Mouse (Mus musculus) hindbrain, embryonic 16.5 days (tissue): ENCODE results near the gene Olfr243. TPM values are rescaled to one million over a fixed set of nuclear protein-coding genes. Genes with fewer than 3 reads are reported as not detected.
"Not testable (repeated sequence)": the region's sequence is repeated elsewhere in the genome, so short reads cannot be mapped to it uniquely, and the experiment has no call there.

ENCODE experiments used
- ATAC-seq: fragments of 200-750 bp; cut with Nextera tagmentation; 2 replicates; pipeline ENCODE4 v1.8.0; 2017; ENCODE audit warnings: moderate TSS enrichment, moderate library complexity
- H3K27ac ChIP-seq: fragments of 300-500 bp; sonication (generic); 2 replicates; pipeline ENCODE4 v1.5.1; 2014; ENCODE audit warnings: low read depth, mild to moderate bottlenecking, control low read depth, low read length, moderate library complexity
- H3K27me3 ChIP-seq: fragments of 300-500 bp; sonication (generic); replicated peaks from 2 replicates; pipeline ENCODE4 v1.6.1; 2014; ENCODE audit warnings: low read length; ENCODE audit not compliant: control insufficient read depth, insufficient read depth
- H3K36me3 ChIP-seq: fragments of 300-500 bp; sonication (generic); 2 replicates; pipeline ENCODE4 v1.6.1; 2014; ENCODE audit warnings: mild to moderate bottlenecking, low read length, moderate library complexity, mixed read lengths; ENCODE audit not compliant: control insufficient read depth, insufficient read depth
- H3K4me1 ChIP-seq: fragments of 300-500 bp; sonication (generic); 2 replicates; pipeline ENCODE4 v1.6.1; 2014; ENCODE audit warnings: low read depth, low read length; ENCODE audit not compliant: control insufficient read depth, insufficient read depth
- H3K4me2 ChIP-seq: fragments of 300-500 bp; sonication (generic); 2 replicates; pipeline ENCODE4 v1.6.1; 2014; ENCODE audit warnings: mild to moderate bottlenecking, low read length, control low read depth, moderate library complexity
- H3K4me3 ChIP-seq: fragments of 300-500 bp; sonication (generic); 2 replicates; pipeline ENCODE4 v1.5.1; 2014; ENCODE audit warnings: mild to moderate bottlenecking, low read length, control low read depth, moderate library complexity
- H3K9ac ChIP-seq: fragments of 300-500 bp; sonication (generic); 2 replicates; pipeline ENCODE4 v1.6.1; 2014; ENCODE audit warnings: low read depth, mild to moderate bottlenecking, control low read depth, low read length, moderate library complexity
- H3K9me3 ChIP-seq: fragments of 300-500 bp; sonication (generic); 2 replicates; pipeline ENCODE4 v1.6.1; 2014; ENCODE audit warnings: mild to moderate bottlenecking, low read length, moderate library complexity; ENCODE audit not compliant: control insufficient read depth
- WGBS: fragments of 180-500 bp; shearing (Covaris S2); extraction: QIAGEN DNeasy Blood & Tissue Kit; methylation state at CpG from one replicate; pipeline ENCODE4 v1.1.7; 2014; 5-methylcytosine and 5-hydroxymethylcytosine counted together
- polyA plus RNA-seq: library from polyadenylated mRNA; unstranded; fragments of >200 nt; fragmentation: Nextera tagmentation; extraction: Ambion mirVana; gene quantifications from 2 replicates; pipeline ENCODE4 v1.2.1, GENCODE M21; 2015

Gene Olfr243
- polyA plus RNA-seq, 1 experiment from 2014 or later, result not detected

GRCm38 (mm10) chr7:103767687-103768086 is 53.2 kb downstream of the Olfr243 start:
- not testable (repeated sequence) for H3K4me1 ChIP-seq, H3K4me2 ChIP-seq, H3K4me3 ChIP-seq, H3K9me3 ChIP-seq, ATAC-seq, H3K27me3 ChIP-seq, H3K9ac ChIP-seq, H3K27ac ChIP-seq, H3K36me3 ChIP-seq
- WGBS, result 87% methylated on average over 4 of the region's 6 CpGs

Other genes with a start within 250 kb of the Olfr243 start
- not detected in 2 replicates for gene Olfr608, start 244.8 kb upstream of the Olfr243 start, polyA plus RNA-seq
- gene Olfr609, start 216.6 kb upstream of the Olfr243 start, polyA plus RNA-seq, result not detected in 2 replicates
- gene Olfr610, start 202.5 kb upstream of the Olfr243 start, polyA plus RNA-seq, result not detected in 2 replicates
- gene Olfr611, start 193.8 kb upstream of the Olfr243 start, polyA plus RNA-seq, result not detected in 2 replicates
- not detected in 2 replicates for gene Olfr612, start 172.0 kb upstream of the Olfr243 start, polyA plus RNA-seq
- not detected in 2 replicates for gene Olfr613, start 166.6 kb upstream of the Olfr243 start, polyA plus RNA-seq
- not detected in 2 replicates for gene Olfr615, start 158.6 kb upstream of the Olfr243 start, polyA plus RNA-seq
- not detected in 2 replicates for gene Olfr616, start 145.5 kb upstream of the Olfr243 start, polyA plus RNA-seq
- not detected in 2 replicates for gene Olfr617, start 141.6 kb upstream of the Olfr243 start, polyA plus RNA-seq
- gene Olfr618, start 124.6 kb upstream of the Olfr243 start, polyA plus RNA-seq, result 0.16 TPM in 1 of 2 replicates, not detected in the other
- not detected in 2 replicates for gene Olfr619, start 114.1 kb upstream of the Olfr243 start, polyA plus RNA-seq
- gene Olfr620, start 102.1 kb upstream of the Olfr243 start, polyA plus RNA-seq, result not detected in 2 replicates
- not detected in 2 replicates for gene Olfr622, start 72.0 kb upstream of the Olfr243 start, polyA plus RNA-seq
- not detected in 2 replicates for gene Olfr623, start 51.0 kb upstream of the Olfr243 start, polyA plus RNA-seq
- gene Olfr624, start 43.5 kb upstream of the Olfr243 start, polyA plus RNA-seq, result not detected in 2 replicates
- gene Olfr625-ps1, start 32.0 kb upstream of the Olfr243 start, polyA plus RNA-seq, result not detected in 2 replicates
- not detected in 2 replicates for gene Olfr628, start 15.7 kb downstream of the Olfr243 start, polyA plus RNA-seq
- gene Olfr629, start 30.3 kb downstream of the Olfr243 start, polyA plus RNA-seq, result not detected in 2 replicates
- not detected in 2 replicates for gene Olfr630, start 42.7 kb downstream of the Olfr243 start, polyA plus RNA-seq
- gene Olfr69, start 56.9 kb downstream of the Olfr243 start, polyA plus RNA-seq, result not detected in 2 replicates
- gene Olfr68, start 65.0 kb downstream of the Olfr243 start, polyA plus RNA-seq, result not detected in 2 replicates
- gene Olfr67, start 77.2 kb downstream of the Olfr243 start, polyA plus RNA-seq, result not detected in 2 replicates
- 1,299 and 1,681 TPM in 2 replicates for gene Hbb-bt, start 99.3 kb downstream of the Olfr243 start, polyA plus RNA-seq
- gene Hbb-bs, start 113.4 kb downstream of the Olfr243 start, polyA plus RNA-seq, result 4,904 and 5,594 TPM in 2 replicates
- gene Hbb-bh2, start 125.8 kb downstream of the Olfr243 start, polyA plus RNA-seq, result not detected in 2 replicates
- 0.37 TPM in 1 of 2 replicates, not detected in the other for gene Hbb-bh1, start 128.5 kb downstream of the Olfr243 start, polyA plus RNA-seq
- gene Hbb-y, start 138.5 kb downstream of the Olfr243 start, polyA plus RNA-seq, result 13.4 and 35.4 TPM in 2 replicates
- gene Olfr66, start 171.6 kb downstream of the Olfr243 start, polyA plus RNA-seq, result not detected in 2 replicates
- not detected in 2 replicates for gene Olfr64, start 179.8 kb downstream of the Olfr243 start, polyA plus RNA-seq
- not detected in 2 replicates for gene Olfr65, start 188.8 kb downstream of the Olfr243 start, polyA plus RNA-seq
- gene Olfr631, start 214.2 kb downstream of the Olfr243 start, polyA plus RNA-seq, result not detected in 2 replicates
- not detected in 2 replicates for gene Olfr632, start 219.7 kb downstream of the Olfr243 start, polyA plus RNA-seq
- gene Olfr633, start 229.8 kb downstream of the Olfr243 start, polyA plus RNA-seq, result not detected in 2 replicates